ENCODE assay signal across 8 mouse cellular contexts in the genomic region with DNA sequence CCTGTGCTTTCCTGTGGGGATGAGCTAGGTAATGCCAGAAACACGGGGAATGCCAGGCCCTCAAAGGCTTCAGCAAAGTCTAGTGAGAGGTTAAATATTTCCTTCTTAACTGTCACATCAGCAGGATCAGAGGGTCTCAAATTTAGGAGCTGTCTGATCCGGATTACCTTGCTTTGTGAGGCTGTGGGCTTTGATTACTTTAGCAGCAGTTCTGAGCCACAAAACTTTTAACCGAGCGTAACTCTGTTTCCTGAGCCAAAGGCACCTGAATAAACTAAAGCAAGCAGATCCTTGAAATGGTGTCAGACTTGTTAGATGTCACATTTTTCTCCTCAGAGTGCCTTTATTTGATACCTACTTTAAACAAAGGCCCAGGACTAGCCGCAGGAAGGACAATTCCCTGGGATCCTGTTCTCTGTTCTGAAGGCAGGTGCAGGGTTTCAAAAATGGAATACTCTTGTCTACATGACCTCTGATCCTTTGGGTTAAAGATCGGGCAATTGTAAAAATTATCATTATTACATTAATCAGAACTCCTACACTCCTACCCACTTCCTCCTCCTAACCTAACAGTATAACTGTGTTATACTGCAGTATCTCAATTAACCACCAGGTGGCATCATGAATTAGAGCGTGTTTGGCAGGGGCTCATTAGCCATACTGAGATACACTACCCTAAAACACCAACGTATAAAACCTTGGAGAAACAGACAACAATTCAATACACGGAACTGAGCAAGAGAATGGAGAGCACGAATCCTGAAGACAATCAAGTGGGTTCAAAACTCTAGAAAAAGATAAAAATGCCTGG.
DNase-seq lines count a peak whose midpoint lies in the region; ATAC-seq lines count a peak whose summit lies in the region.

No protein-coding gene starts in this region.

- H3K36me3 ChIP-seq in forebrain, embryonic 15.5 days, result no peaks in the 10 kb centered on the region

- H3K9ac ChIP-seq in forebrain, embryonic 15.5 days (replicated peaks), result no peak overlapping the region

- intact Hi-C loops in gastrocnemius, postnatal 14 days (cut with DNase I; ENCODE audit: low total_unique reads), result loop anchor here (5.0 kb wide), 1 partner anchor 131 kb away; no protein-coding TSS in a partner anchor

- DNase-seq in gastrocnemius, adult 18-20 months (ENCODE audit: low spot score), result peak; percentile 47
- no peak for DNase-seq in gastrocnemius, postnatal 14 days
- DNase-seq in 416B (ENCODE audit: low read depth) (peak; percentile 75), R1 (ENCODE audit: low read depth, low spot score) (peak; percentile 57)
- DNase-seq in large intestine, adult 2 months (ENCODE audit: low read depth, low spot score), result peak; percentile 32
- peak; percentile 1 for DNase-seq in natural killer cell, adult 2 months (ENCODE audit: low spot score in 2 of 2)
- no peak for DNase-seq in right cerebral cortex, postnatal 4 days

- H3K27me3 ChIP-seq in forebrain, embryonic 15.5 days, result no peaks in the 10 kb centered on the region

- H3K4me2 ChIP-seq in forebrain, embryonic 15.5 days (replicated peaks), result no peak overlapping the region

- ATAC-seq in forebrain, embryonic 15.5 days (replicated peaks), result peak; percentile 91

- H3K27ac ChIP-seq in forebrain, embryonic 15.5 days (replicated peaks), result no peak overlapping the region

- H3K4me1 ChIP-seq in forebrain, embryonic 15.5 days, result no peaks in the 10 kb centered on the region

- 47% methylated on average over 10 of the region's 10 CpGs for WGBS in forebrain, embryonic 15.5 days
- 45% methylated on average over 10 of the region's 10 CpGs for WGBS in large intestine, adult 2 months

- no peak overlapping the region for H3K4me3 ChIP-seq in forebrain, embryonic 15.5 days

- no peaks in the 10 kb centered on the region for H3K9me3 ChIP-seq in forebrain, embryonic 15.5 days

Comparison
In these comparisons a context has a peak if more than half of its experiments do, and no peak if none do; other contexts are left out.
1. DNase-seq: peak in gastrocnemius, adult 18-20 months (single experiment), 416B (single experiment), R1 (single experiment), large intestine, adult 2 months (single experiment) and natural killer cell, adult 2 months (2 of 2); none in gastrocnemius, postnatal 14 days (single experiment) and right cerebral cortex, postnatal 4 days (single experiment).